Mouse (Mus musculus): ENCODE measurements around the gene Yrdc. TPM values are rescaled to one million over a fixed set of nuclear protein-coding genes. Genes with fewer than 3 reads are reported as not detected.

Yrdc gene
- 28.4 TPM for polyA plus RNA-seq (2014; fragmentation: Illumina TruSeq; extraction: RNeasy Lipid Tissue Mini Kit (QIAGEN cat#74804); ENCODE audit: insufficient read depth, low read depth, low replicate concordance)

DNA sequence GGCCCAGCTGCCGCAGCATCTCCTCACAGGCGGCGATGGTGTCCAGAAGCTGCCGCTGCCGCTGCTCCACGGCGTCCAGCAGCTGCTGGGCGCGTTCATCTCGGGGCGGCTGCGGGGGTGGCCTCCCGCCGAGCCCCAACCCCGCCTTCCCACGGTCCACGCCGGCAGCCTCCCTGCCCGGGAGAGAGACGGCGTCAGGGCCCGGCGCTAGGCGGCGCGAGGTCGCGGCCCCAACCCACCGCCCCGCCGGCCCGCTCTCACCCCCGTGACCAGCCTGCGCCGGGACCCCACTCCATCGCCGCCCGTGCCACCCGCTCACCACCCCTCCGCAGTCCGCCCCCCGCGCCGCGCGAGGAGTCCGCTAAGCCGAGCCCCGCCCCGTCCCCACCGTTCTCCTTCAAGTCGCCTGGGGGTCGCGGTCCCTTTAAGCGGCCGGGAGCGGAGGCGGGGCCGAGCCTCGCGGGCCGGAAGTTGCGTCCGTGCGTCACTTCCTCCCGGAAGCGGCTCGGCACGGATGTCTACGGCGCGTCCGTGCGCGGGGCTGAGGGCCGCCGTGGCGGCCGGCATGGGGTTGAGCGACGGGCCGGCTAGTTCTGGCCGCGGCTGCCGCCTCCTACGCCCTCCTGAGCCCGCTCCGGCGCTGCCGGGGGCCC, at the start of gene Yrdc:
TSS of gene Yrdc (plus strand) at position 419 of the 653 bp plus-strand sequence.

GRCm38 (mm10) chr4:124801552-124802308, 48.7 kb upstream of the Yrdc start, which contains the start of gene Mtf1:
Gene Mtf1 (plus strand): TSS chr4:124802104.

GRCm38 (mm10) chr4:124850933-124851658, 617 bp downstream of the Yrdc start, which contains the start of gene 1110065P20Rik:
Gene 1110065P20Rik (minus strand): TSS chr4:124851196.

GRCm38 (mm10) chr4:124861283-124862188, 11.1 kb downstream of the Yrdc start, which contains the start of gene Maneal:
Gene Maneal (minus strand): TSS chr4:124862171.

GRCm38 (mm10) chr4:124880599-124880998, 30.1 kb downstream of the Yrdc start, which contains the start of gene Epha10:
Gene Epha10 (plus strand): TSS chr4:124880899.

Other genes starting within 250 kb of the Yrdc start
- not detected for gene 3100002H09Rik, start 239.9 kb upstream of the Yrdc start, polyA plus RNA-seq (2014; fragmentation: Illumina TruSeq; extraction: RNeasy Lipid Tissue Mini Kit (QIAGEN cat#74804); ENCODE audit: insufficient read depth, low read depth, low replicate concordance)
- not detected for gene Pou3f1, start 193.9 kb upstream of the Yrdc start, polyA plus RNA-seq (2014; fragmentation: Illumina TruSeq; extraction: RNeasy Lipid Tissue Mini Kit (QIAGEN cat#74804); ENCODE audit: insufficient read depth, low read depth, low replicate concordance)
- gene Utp11, start 157.1 kb upstream of the Yrdc start, polyA plus RNA-seq (2014; fragmentation: Illumina TruSeq; extraction: RNeasy Lipid Tissue Mini Kit (QIAGEN cat#74804); ENCODE audit: insufficient read depth, low read depth, low replicate concordance), result 26.3 TPM
- 3.3 TPM for gene Fhl3, start 150.0 kb upstream of the Yrdc start, polyA plus RNA-seq (2014; fragmentation: Illumina TruSeq; extraction: RNeasy Lipid Tissue Mini Kit (QIAGEN cat#74804); ENCODE audit: insufficient read depth, low read depth, low replicate concordance)
- gene Sf3a3, start 135.9 kb upstream of the Yrdc start, polyA plus RNA-seq (2014; fragmentation: Illumina TruSeq; extraction: RNeasy Lipid Tissue Mini Kit (QIAGEN cat#74804); ENCODE audit: insufficient read depth, low read depth, low replicate concordance), result 29.9 TPM
- 33.4 TPM for gene Inpp5b, start 108.8 kb upstream of the Yrdc start, polyA plus RNA-seq (2014; fragmentation: Illumina TruSeq; extraction: RNeasy Lipid Tissue Mini Kit (QIAGEN cat#74804); ENCODE audit: insufficient read depth, low read depth, low replicate concordance)
- gene Mtf1, start 48.6 kb upstream of the Yrdc start, polyA plus RNA-seq (2014; fragmentation: Illumina TruSeq; extraction: RNeasy Lipid Tissue Mini Kit (QIAGEN cat#74804); ENCODE audit: insufficient read depth, low read depth, low replicate concordance), result 6.6 TPM
- gene 1110065P20Rik, start 517 bp downstream of the Yrdc start, polyA plus RNA-seq (2014; fragmentation: Illumina TruSeq; extraction: RNeasy Lipid Tissue Mini Kit (QIAGEN cat#74804); ENCODE audit: insufficient read depth, low read depth, low replicate concordance), result 29.6 TPM
- gene Maneal, start 11.5 kb downstream of the Yrdc start, polyA plus RNA-seq (2014; fragmentation: Illumina TruSeq; extraction: RNeasy Lipid Tissue Mini Kit (QIAGEN cat#74804); ENCODE audit: insufficient read depth, low read depth, low replicate concordance), result 0.08 TPM
- not detected for gene Epha10, start 30.2 kb downstream of the Yrdc start, polyA plus RNA-seq (2014; fragmentation: Illumina TruSeq; extraction: RNeasy Lipid Tissue Mini Kit (QIAGEN cat#74804); ENCODE audit: insufficient read depth, low read depth, low replicate concordance)
- 6.6 TPM for gene 9930104L06Rik, start 86.4 kb downstream of the Yrdc start, polyA plus RNA-seq (2014; fragmentation: Illumina TruSeq; extraction: RNeasy Lipid Tissue Mini Kit (QIAGEN cat#74804); ENCODE audit: insufficient read depth, low read depth, low replicate concordance)
- 1.6 TPM for gene Cdca8, start 88.6 kb downstream of the Yrdc start, polyA plus RNA-seq (2014; fragmentation: Illumina TruSeq; extraction: RNeasy Lipid Tissue Mini Kit (QIAGEN cat#74804); ENCODE audit: insufficient read depth, low read depth, low replicate concordance)
- gene Rspo1, start 135.8 kb downstream of the Yrdc start, polyA plus RNA-seq (2014; fragmentation: Illumina TruSeq; extraction: RNeasy Lipid Tissue Mini Kit (QIAGEN cat#74804); ENCODE audit: insufficient read depth, low read depth, low replicate concordance), result 11.9 TPM
- 24.7 TPM for gene Gnl2, start 165.9 kb downstream of the Yrdc start, polyA plus RNA-seq (2014; fragmentation: Illumina TruSeq; extraction: RNeasy Lipid Tissue Mini Kit (QIAGEN cat#74804); ENCODE audit: insufficient read depth, low read depth, low replicate concordance)
- 13.8 TPM for gene Dnali1, start 215.0 kb downstream of the Yrdc start, polyA plus RNA-seq (2014; fragmentation: Illumina TruSeq; extraction: RNeasy Lipid Tissue Mini Kit (QIAGEN cat#74804); ENCODE audit: insufficient read depth, low read depth, low replicate concordance)
- gene Snip1, start 216.0 kb downstream of the Yrdc start, polyA plus RNA-seq (2014; fragmentation: Illumina TruSeq; extraction: RNeasy Lipid Tissue Mini Kit (QIAGEN cat#74804); ENCODE audit: insufficient read depth, low read depth, low replicate concordance), result 13.3 TPM
- 22.6 TPM for gene Meaf6, start 234.5 kb downstream of the Yrdc start, polyA plus RNA-seq (2014; fragmentation: Illumina TruSeq; extraction: RNeasy Lipid Tissue Mini Kit (QIAGEN cat#74804); ENCODE audit: insufficient read depth, low read depth, low replicate concordance)

Measured in lung, adult 10 weeks (tissue).